24 mouse cellular contexts compared by ENCODE assay signal in the genomic region with DNA sequence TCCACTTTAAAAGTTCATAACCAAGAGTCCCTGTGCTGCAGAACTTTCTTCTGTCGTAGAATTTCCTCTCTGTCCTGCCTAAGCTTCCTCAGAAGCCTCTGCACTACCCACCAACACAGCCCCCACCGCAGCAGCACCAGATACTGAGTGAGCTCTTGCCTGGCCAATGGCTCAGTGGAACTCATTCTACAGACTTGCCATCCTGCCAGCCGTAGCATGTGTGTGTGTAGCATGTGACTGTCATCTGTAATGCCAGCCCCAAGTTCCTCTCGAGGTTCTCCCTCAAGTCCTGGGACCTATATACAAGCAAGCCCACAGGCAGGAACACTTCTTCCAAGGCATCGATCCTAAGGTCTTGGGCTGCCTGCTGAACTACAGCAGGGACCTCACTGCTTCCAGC. TPM values are rescaled to one million over a fixed set of nuclear protein-coding genes. Genes with fewer than 3 reads are reported as not detected.
DNase-seq lines count a peak whose midpoint lies in the region; ATAC-seq and TF ChIP-seq lines count a peak whose summit lies in the region.
"Had no signal": no experiment of that assay in that cellular context is flagged by ENCODE, and none has a peak within 500 bp of the region (broad histone marks: within the 10 kb centered on the region; RNA-seq: fewer than 3 reads in every experiment).

No protein-coding gene starts in this region.

- TF ChIP-seq CTCF in stomach, postnatal 0 days (IDR thresholded peaks at IDR 0.05; ENCODE audit: low read depth) = no peak

- no peak for TF ChIP-seq EP300 in stomach, postnatal 0 days (optimal IDR thresholded peaks at IDR 0.05)

- peak; percentile 55 for DNase-seq in heart, adult 11 months
- DNase-seq in heart, adult 18-20 months = no peak
- DNase-seq in intestine, embryonic 14.5 days (ENCODE audit: low spot score) = peak; percentile 39
- DNase-seq in embryonic facial prominence, embryonic 10.5 days (ENCODE audit: low spot score) = no peak
- no peak for DNase-seq in stomach, postnatal 0 days (ENCODE audit: low spot score)
- DNase-seq: adrenal gland, adult 8-10 months; adrenal gland, postnatal 36 days; B cell, adult 2 months; cerebellum, adult 2 months; cerebellum, postnatal 10 days; embryo, embryonic 11 days; gastrocnemius, postnatal 36 days; heart, adult 2 months; heart, postnatal 14 days; kidney, adult 11 months had no signal

- no peak overlapping the region for H3K9ac ChIP-seq in intestine, embryonic 14.5 days (ENCODE audit: low read length)
- no peak overlapping the region for H3K9ac ChIP-seq in intestine, embryonic 15.5 days
- no peak overlapping the region for H3K9ac ChIP-seq in stomach, postnatal 0 days (ENCODE audit: low read length)
- H3K9ac ChIP-seq: heart, embryonic 15.5 days; hindbrain, embryonic 15.5 days had no signal

- 88% methylated on average over 5 of the region's 5 CpGs for WGBS in intestine, embryonic 14.5 days
- WGBS in intestine, embryonic 15.5 days = 89% methylated on average over 5 of the region's 5 CpGs
- 90% methylated on average over 5 of the region's 5 CpGs for WGBS in embryonic facial prominence, embryonic 10.5 days
- 86% methylated on average over 5 of the region's 5 CpGs for WGBS in stomach, postnatal 0 days

- H3K27me3 ChIP-seq in intestine, embryonic 14.5 days (replicated peaks; ENCODE audit: control insufficient read depth, insufficient read depth, low read length) = no peaks in the 10 kb centered on the region
- H3K27me3 ChIP-seq in intestine, embryonic 15.5 days (replicated peaks) = no peaks in the 10 kb centered on the region
- no peaks in the 10 kb centered on the region for H3K27me3 ChIP-seq in embryonic facial prominence, embryonic 10.5 days (replicated peaks; ENCODE audit: low read depth, poor library complexity, severe bottlenecking)
- H3K27me3 ChIP-seq in stomach, postnatal 0 days (ENCODE audit: control insufficient read depth, insufficient read depth, low read length) = no peaks in the 10 kb centered on the region
- H3K27me3 ChIP-seq: heart, embryonic 15.5 days; hindbrain, embryonic 15.5 days had no signal

- no peaks in the 10 kb centered on the region for H3K9me3 ChIP-seq in intestine, embryonic 14.5 days (ENCODE audit: control insufficient read depth, low read length)
- no peaks in the 10 kb centered on the region for H3K9me3 ChIP-seq in intestine, embryonic 15.5 days
- H3K9me3 ChIP-seq in embryonic facial prominence, embryonic 10.5 days = no peaks in the 10 kb centered on the region
- H3K9me3 ChIP-seq in stomach, postnatal 0 days (ENCODE audit: control insufficient read depth, low read length) = no peaks in the 10 kb centered on the region
- H3K9me3 ChIP-seq: forebrain, embryonic 10.5 days; heart, embryonic 15.5 days; hindbrain, embryonic 15.5 days had no signal

- peaks cover 57% of the 10 kb centered on the region for H3K36me3 ChIP-seq in intestine, embryonic 14.5 days (ENCODE audit: control insufficient read depth, insufficient read depth, low read length)
- H3K36me3 ChIP-seq in intestine, embryonic 15.5 days = 0 out of 2 replicates have a peak, but pooled peaks cover 8% of the 10 kb centered on the region
- H3K36me3 ChIP-seq in embryonic facial prominence, embryonic 10.5 days (replicated peaks) = peaks cover 30% of the 10 kb centered on the region
- peaks cover 17% of the 10 kb centered on the region for H3K36me3 ChIP-seq in stomach, postnatal 0 days (ENCODE audit: control insufficient read depth, insufficient read depth, low read length)
- H3K36me3 ChIP-seq: G1E; hindbrain, embryonic 15.5 days had no signal

- no peak overlapping the region for H3K4me2 ChIP-seq in intestine, embryonic 14.5 days (ENCODE audit: low read length)
- no peak overlapping the region for H3K4me2 ChIP-seq in intestine, embryonic 15.5 days (replicated peaks)
- no peak overlapping the region for H3K4me2 ChIP-seq in stomach, postnatal 0 days (replicated peaks; ENCODE audit: low read depth)
- H3K4me2 ChIP-seq: heart, embryonic 15.5 days; hindbrain, embryonic 15.5 days had no signal

- H3K4me3 ChIP-seq in intestine, embryonic 14.5 days (ENCODE audit: low read depth, low read length) = no peak overlapping the region
- no peak overlapping the region for H3K4me3 ChIP-seq in intestine, embryonic 15.5 days (replicated peaks)
- no peak overlapping the region for H3K4me3 ChIP-seq in embryonic facial prominence, embryonic 10.5 days
- H3K4me3 ChIP-seq in stomach, postnatal 0 days (ENCODE audit: low read depth, low read length) = no peak overlapping the region
- H3K4me3 ChIP-seq: erythroblast, embryonic 14.5 days; forebrain, embryonic 10.5 days; heart, adult 2 months; heart, embryonic 15.5 days; hindbrain, embryonic 15.5 days had no signal

- no peak for ATAC-seq in intestine, embryonic 14.5 days (replicated peaks; ENCODE audit: low FRiP score, low TSS enrichment, low read depth)
- ATAC-seq in intestine, embryonic 15.5 days = no peak
- ATAC-seq in stomach, postnatal 0 days (ENCODE audit: low FRiP score, low TSS enrichment) = no peak
- ATAC-seq in megakaryocyte, adult 5-6 weeks (ENCODE audit: poor library complexity, severe bottlenecking) = no peak
- ATAC-seq: CD4-positive, CD25-positive, alpha-beta regulatory T cell, adult 4 months; forebrain, embryonic 14.5 days had no signal

- no peak overlapping the region for H3K27ac ChIP-seq in intestine, embryonic 14.5 days (ENCODE audit: low read depth)
- no peak overlapping the region for H3K27ac ChIP-seq in intestine, embryonic 15.5 days
- 0 out of 2 replicates have a peak overlapping the region, but pooled peaks have one; percentile 6 for H3K27ac ChIP-seq in embryonic facial prominence, embryonic 10.5 days (replicated peaks)
- 0 out of 2 replicates have a peak overlapping the region, but pooled peaks have one; percentile 4 for H3K27ac ChIP-seq in stomach, postnatal 0 days (replicated peaks)
- H3K27ac ChIP-seq: forebrain, embryonic 10.5 days; heart, adult 2 months; heart, embryonic 15.5 days; hindbrain, embryonic 15.5 days had no signal

- no peaks in the 10 kb centered on the region; the same call in 1 of the 2 replicates for H3K4me1 ChIP-seq in intestine, embryonic 14.5 days (replicated peaks; ENCODE audit: control insufficient read depth, insufficient read depth, low read length)
- H3K4me1 ChIP-seq in intestine, embryonic 15.5 days (replicated peaks) = no peaks in the 10 kb centered on the region
- H3K4me1 ChIP-seq in embryonic facial prominence, embryonic 10.5 days = peaks cover 15% of the 10 kb centered on the region
- H3K4me1 ChIP-seq in stomach, postnatal 0 days (replicated peaks; ENCODE audit: control insufficient read depth, insufficient read depth) = 0 out of 2 replicates have a peak, but pooled peaks cover 2% of the 10 kb centered on the region

RNA-seq across cellular contexts. Expression of gene Dgki, which starts 38.1 kb away (rescaled TPM):
- under 1 TPM; 0.17 to 0.64 TPM for total RNA-seq in heart, adult 18-20 months (2021)
- polyA plus RNA-seq in intestine, embryonic 14.5 days (2014; fragmentation: Nextera tagmentation; extraction: Ambion mirVana) = 0.92 and 1.3 TPM in 2 replicates
- polyA plus RNA-seq in intestine, embryonic 15.5 days (2015; fragmentation: Nextera tagmentation; extraction: Ambion mirVana) = 0.64 and 0.67 TPM in 2 replicates
- 0.56 and 0.59 TPM in 2 replicates for polyA plus RNA-seq in embryonic facial prominence, embryonic 10.5 days (2016; fragmentation: Nextera tagmentation; extraction: Ambion mirVana)
- 0.39 and 0.56 TPM in 2 replicates for polyA plus RNA-seq in stomach, postnatal 0 days (2015; fragmentation: Nextera tagmentation; extraction: Ambion mirVana)
- 0.11 TPM in 1 of 2 replicates, not detected in the other for total RNA-seq in megakaryocyte, adult 5-6 weeks (2015)
- not detected in 2 replicates for total RNA-seq in megakaryocyte, adult 5-6 weeks (2017)
- polyA plus RNA-seq: erythroblast, embryonic 14.5 days; G1E had no signal

Comparison
In these comparisons a context has a peak if more than half of its experiments do, and no peak if none do; other contexts are left out.
1. DNase-seq: peak in heart, adult 11 months (single experiment) and intestine, embryonic 14.5 days (single experiment); none in heart, adult 18-20 months (0 of 2), embryonic facial prominence, embryonic 10.5 days (single experiment) and stomach, postnatal 0 days (single experiment).
2. H3K27ac ChIP-seq: peak in embryonic facial prominence, embryonic 10.5 days (single experiment) and stomach, postnatal 0 days (single experiment); none in intestine, embryonic 14.5 days (single experiment) and intestine, embryonic 15.5 days (single experiment).